Mouse (Mus musculus) midbrain, embryonic 15.5 days (tissue): ENCODE results near the gene Gal3st4. TPM values are rescaled to one million over a fixed set of nuclear protein-coding genes. Genes with fewer than 3 reads are reported as not detected.

Source experiments
- ATAC-seq: fragments of 200-750 bp; cut with Nextera tagmentation; replicated peaks from 2 replicates; pipeline ENCODE4 v1.8.0; 2017; ENCODE audit warnings: moderate TSS enrichment
- H3K27ac ChIP-seq: fragments of 300-500 bp; sonication (generic); 2 replicates; pipeline ENCODE4 v1.5.1; 2015; ENCODE audit warnings: mild to moderate bottlenecking, inconsistent platforms
- H3K27me3 ChIP-seq: fragments of 300-500 bp; sonication (generic); replicated peaks from 2 replicates; pipeline ENCODE4 v1.6.1; 2015; ENCODE audit warnings: inconsistent platforms
- H3K36me3 ChIP-seq: fragments of 300-500 bp; sonication (generic); replicated peaks from 2 replicates; pipeline ENCODE4 v1.6.1; 2015; ENCODE audit warnings: inconsistent platforms
- H3K4me1 ChIP-seq: fragments of 300-500 bp; sonication (generic); 2 replicates; pipeline ENCODE4 v1.6.1; 2015; ENCODE audit warnings: inconsistent platforms
- H3K4me2 ChIP-seq: fragments of 300-500 bp; sonication (generic); 2 replicates; pipeline ENCODE4 v1.6.1; 2015; ENCODE audit warnings: inconsistent platforms, mild to moderate bottlenecking, moderate library complexity
- H3K4me3 ChIP-seq: fragments of 300-500 bp; sonication (generic); 2 replicates; pipeline ENCODE4 v1.5.1; 2015; ENCODE audit warnings: mild to moderate bottlenecking, inconsistent platforms
- H3K9ac ChIP-seq: fragments of 300-500 bp; sonication (generic); 2 replicates; pipeline ENCODE4 v1.6.1; 2015; ENCODE audit warnings: mild to moderate bottlenecking, inconsistent platforms
- H3K9me3 ChIP-seq: fragments of 300-500 bp; sonication (generic); 2 replicates; pipeline ENCODE4 v1.6.1; 2016; ENCODE audit warnings: inconsistent platforms
- WGBS: fragments of 180-500 bp; shearing (Covaris S2); methylation state at CpG from one replicate; pipeline ENCODE4 v1.1.7; 2015; ENCODE audit warnings: mixed read lengths; 5-methylcytosine and 5-hydroxymethylcytosine counted together
- polyA plus RNA-seq: library from polyadenylated mRNA; unstranded; fragments of >200 nt; fragmentation: Nextera tagmentation; extraction: Ambion mirVana; gene quantifications from 2 replicates; pipeline ENCODE4 v1.2.1, GENCODE M21; 2015

Gene Gal3st4
- polyA plus RNA-seq, 1 experiment from 2014 or later, result 2.1 TPM

- ATAC-seq, result no peak
- H3K27ac ChIP-seq, result peak overlapping the region; percentile 30; the same call in 1 of the 2 replicates
- H3K27me3 ChIP-seq, result no peaks in the 10 kb centered on the region
- H3K4me3 ChIP-seq, result peak overlapping the region; percentile 37
- H3K4me1 ChIP-seq, result peaks cover 59% of the 10 kb centered on the region
- peak overlapping the region; percentile 53 for H3K4me2 ChIP-seq
- H3K9me3 ChIP-seq, result no peaks in the 10 kb centered on the region
- WGBS, result 7% methylated on average over 41 of the region's 41 CpGs
- peak overlapping the region; percentile 50 for H3K9ac ChIP-seq
- peaks cover 3% of the 10 kb centered on the region; the same call in 1 of the 2 replicates for H3K36me3 ChIP-seq
Observed at GRCm38 (mm10) chr5:138275216-138276050, 2.8 kb upstream of the Gal3st4 start.

DNA sequence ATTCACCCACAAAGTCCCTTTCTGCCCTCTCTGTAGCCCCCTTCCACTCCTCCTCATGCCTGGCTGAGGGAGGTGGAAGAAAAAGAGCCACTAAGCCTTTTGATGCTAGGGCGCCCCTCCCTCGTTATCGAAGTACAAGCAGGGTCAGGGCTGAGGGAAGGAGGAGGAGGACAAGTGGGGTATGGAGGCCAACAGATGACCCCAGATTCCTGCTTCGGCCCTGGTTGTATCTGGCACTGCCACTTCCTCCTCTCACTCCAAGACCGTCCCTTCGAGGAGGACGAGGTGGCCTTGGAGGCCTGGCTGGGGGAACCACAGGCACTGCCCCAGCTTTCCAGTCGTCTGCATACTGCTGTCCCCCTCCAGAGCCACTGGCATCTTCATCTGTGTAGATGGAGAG is 1.5 kb upstream of the Gal3st4 start:
- Histone ChIP-seq H3K27ac (no peak overlapping the region), H3K4me2 (no peak overlapping the region), H3K27me3 (no peaks in the 10 kb centered on the region), H3K4me3 (no peak overlapping the region), H3K36me3 (peaks cover 3% of the 10 kb centered on the region; the same call in 1 of the 2 replicates), H3K9me3 (no peaks in the 10 kb centered on the region), H3K9ac (no peak overlapping the region), H3K4me1 (peaks cover 59% of the 10 kb centered on the region)
- WGBS, result 59% methylated on average over 8 of the region's 8 CpGs
- ATAC-seq, result no peak

GRCm38 (mm10) chr5:138271232-138271631 is 1.4 kb downstream of the Gal3st4 start:
- Histone ChIP-seq H3K27ac (no peak overlapping the region), H3K9me3 (no peaks in the 10 kb centered on the region), H3K36me3 (no peaks in the 10 kb centered on the region), H3K9ac (no peak overlapping the region), H3K4me3 (no peak overlapping the region), H3K27me3 (no peaks in the 10 kb centered on the region), H3K4me1 (peaks cover 31% of the 10 kb centered on the region), H3K4me2 (no peak overlapping the region)
- ATAC-seq, result no peak
- WGBS, result 45% methylated on average over 3 of the region's 3 CpGs

GRCm38 (mm10) chr5:138268980-138269379 is 3.7 kb downstream of the Gal3st4 start:
- Histone ChIP-seq H3K4me2 (no peak overlapping the region), H3K9me3 (no peaks in the 10 kb centered on the region), H3K9ac (no peak overlapping the region), H3K27ac (no peak overlapping the region), H3K36me3 (no peaks in the 10 kb centered on the region), H3K4me3 (no peak overlapping the region), H3K27me3 (no peaks in the 10 kb centered on the region), H3K4me1 (peaks cover 24% of the 10 kb centered on the region)
- 90% methylated on average over 4 of the region's 4 CpGs for WGBS
- ATAC-seq, result no peak

- Histone ChIP-seq H3K9ac (no peak overlapping the region), H3K27ac (no peak overlapping the region), H3K4me2 (no peak overlapping the region), H3K27me3 (no peaks in the 10 kb centered on the region), H3K4me3 (no peak overlapping the region), H3K9me3 (no peaks in the 10 kb centered on the region), H3K4me1 (peaks cover 24% of the 10 kb centered on the region), H3K36me3 (no peaks in the 10 kb centered on the region)
- WGBS, result 93% methylated on average over 3 of the region's 3 CpGs
- no peak for ATAC-seq
Observed at GRCm38 (mm10) chr5:138267114-138267513, 5.5 kb downstream of the Gal3st4 start.

- Histone ChIP-seq H3K36me3 (peaks cover 10% of the 10 kb centered on the region), H3K27me3 (no peaks in the 10 kb centered on the region), H3K9me3 (no peaks in the 10 kb centered on the region), H3K9ac (no peak overlapping the region), H3K27ac (no peak overlapping the region), H3K4me3 (no peak overlapping the region), H3K4me2 (no peak overlapping the region), H3K4me1 (peaks cover 27% of the 10 kb centered on the region)
- no peak for ATAC-seq
- 96% methylated on average over 4 of the region's 4 CpGs for WGBS
Observed at GRCm38 (mm10) chr5:138265712-138266111, 6.9 kb downstream of the Gal3st4 start.

- Histone ChIP-seq H3K4me2 (peak overlapping the region; percentile 67), H3K36me3 (peaks cover 15% of the 10 kb centered on the region), H3K4me3 (peak overlapping the region; percentile 82), H3K27me3 (no peaks in the 10 kb centered on the region), H3K9ac (peak overlapping the region; percentile 86), H3K9me3 (no peaks in the 10 kb centered on the region), H3K27ac (peak overlapping the region; percentile 82), H3K4me1 (peaks cover 27% of the 10 kb centered on the region)
- ATAC-seq, result no peak
- WGBS, result 18% methylated on average over 6 of the region's 6 CpGs
Observed at GRCm38 (mm10) chr5:138264207-138264578, 8.4 kb downstream of the Gal3st4 start.

- Histone ChIP-seq H3K9me3 (no peaks in the 10 kb centered on the region), H3K4me3 (peak within 1 kb of the TSS; percentile 82), H3K4me1 (peaks cover 27% of the 10 kb centered on the region), H3K27ac (peak within 1 kb of the TSS; percentile 82), H3K27me3 (no peaks in the 10 kb centered on the region), H3K9ac (peak within 1 kb of the TSS; percentile 86), H3K4me2 (peak within 1 kb of the TSS; percentile 67), H3K36me3 (peaks cover 16% of the 10 kb centered on the region)
- peak; percentile 94 for ATAC-seq
- WGBS, result under 1% methylated on average over 61 of the region's 71 CpGs
Observed at GRCm38 (mm10) chr5:138263260-138264206, 9.1 kb downstream of the Gal3st4 start, which contains the start of gene BC037034. TSS of gene BC037034 (minus strand) at chr5:138264033.

DNA sequence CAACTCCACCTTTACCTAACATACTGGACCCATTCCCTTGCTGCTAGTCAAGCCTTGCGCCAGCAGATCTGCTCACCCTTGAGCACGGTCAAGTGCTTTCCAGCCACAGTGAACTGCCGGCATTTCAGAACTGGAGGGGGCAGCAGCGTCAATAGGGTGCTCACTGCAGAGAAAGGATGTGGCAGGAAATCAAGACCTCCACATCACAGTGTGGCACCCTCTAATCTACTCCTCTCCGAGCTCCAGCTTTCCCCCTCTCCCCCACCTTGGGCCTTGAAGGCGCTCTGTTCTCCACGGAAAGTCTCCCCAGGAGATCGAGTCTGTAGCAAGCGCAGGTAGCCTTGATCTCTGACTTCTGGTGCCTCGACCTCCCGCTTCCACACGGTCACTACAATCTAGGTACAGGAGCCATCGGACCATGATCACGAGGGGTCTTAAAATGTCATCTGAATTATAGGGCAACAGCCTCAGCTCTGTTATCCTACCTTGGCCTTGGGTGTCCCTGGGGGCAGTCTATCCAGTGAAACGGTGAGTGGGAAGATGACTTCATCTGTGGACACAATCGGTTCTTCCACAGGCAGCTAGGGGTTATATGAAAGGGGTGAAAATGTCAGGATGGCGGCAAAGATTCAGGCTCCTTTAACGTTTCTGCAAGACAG is 9.9 kb downstream of the Gal3st4 start:
- 0 out of 2 replicates have a peak overlapping the region, but pooled peaks have one; percentile 14 for H3K27ac ChIP-seq
- peaks cover 27% of the 10 kb centered on the region for H3K4me1 ChIP-seq
- H3K36me3 ChIP-seq, result peaks cover 21% of the 10 kb centered on the region
- 67% methylated on average over 18 of the region's 18 CpGs for WGBS
- H3K9me3 ChIP-seq, result no peaks in the 10 kb centered on the region
- H3K9ac ChIP-seq, result peak overlapping the region; percentile 86
- peak overlapping the region; percentile 82 for H3K4me3 ChIP-seq
- peak overlapping the region; percentile 67 for H3K4me2 ChIP-seq
- ATAC-seq, result peak; percentile 3; the same call in 1 of the 2 replicates
- no peaks in the 10 kb centered on the region for H3K27me3 ChIP-seq

DNA sequence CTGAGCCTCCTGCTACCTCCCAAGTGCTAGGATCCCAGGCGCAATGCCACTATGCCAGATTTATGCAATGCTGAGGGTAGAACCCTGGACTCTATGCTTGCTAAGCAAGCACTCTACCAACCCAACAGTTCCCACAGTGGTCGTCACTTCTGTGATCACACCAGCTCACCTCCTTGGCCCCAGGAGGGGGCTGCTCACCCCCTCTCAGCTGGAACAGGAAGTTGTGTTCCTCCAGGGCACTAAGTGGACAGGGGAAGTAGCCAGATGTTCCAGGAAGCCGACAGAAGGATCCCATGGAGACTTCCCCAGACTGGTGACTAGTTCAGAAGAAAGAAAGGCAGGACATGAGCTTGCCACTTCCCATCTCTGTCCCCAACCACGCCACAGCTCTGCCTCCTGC is 10.6 kb downstream of the Gal3st4 start:
- WGBS, result 92% methylated on average over 4 of the region's 4 CpGs
- H3K9ac ChIP-seq, result no peak overlapping the region
- H3K4me1 ChIP-seq, result peaks cover 27% of the 10 kb centered on the region
- peak overlapping the region; percentile 67 for H3K4me2 ChIP-seq
- no peak for ATAC-seq
- H3K27me3 ChIP-seq, result no peaks in the 10 kb centered on the region
- H3K9me3 ChIP-seq, result no peaks in the 10 kb centered on the region
- peaks cover 21% of the 10 kb centered on the region for H3K36me3 ChIP-seq
- H3K4me3 ChIP-seq, result no peak overlapping the region
- 0 out of 2 replicates have a peak overlapping the region, but pooled peaks have one; percentile 14 for H3K27ac ChIP-seq

DNA sequence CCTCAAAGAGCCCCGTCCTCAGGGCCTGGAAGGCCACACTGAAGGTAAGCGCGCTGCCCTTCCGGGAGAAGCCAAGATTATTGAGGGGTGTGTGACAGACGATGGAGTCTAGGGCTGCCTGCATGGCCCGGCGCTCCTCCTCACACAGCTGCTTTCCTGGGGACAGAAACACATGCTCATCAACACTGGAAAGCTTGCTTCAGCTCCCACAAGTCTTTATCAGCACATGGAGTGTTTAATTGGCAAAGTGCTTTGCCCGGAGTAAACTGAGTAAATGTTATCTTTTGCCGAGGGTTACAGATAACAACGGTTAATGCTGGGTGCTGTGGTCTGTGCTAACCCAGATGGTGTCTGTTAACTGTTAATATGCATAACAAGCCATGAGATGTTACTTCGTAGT is 11.8 kb downstream of the Gal3st4 start:
- Histone ChIP-seq H3K4me3 (no peak overlapping the region), H3K36me3 (peaks cover 21% of the 10 kb centered on the region), H3K9me3 (no peaks in the 10 kb centered on the region), H3K4me1 (peaks cover 36% of the 10 kb centered on the region), H3K4me2 (no peak overlapping the region), H3K27ac (no peak overlapping the region), H3K9ac (no peak overlapping the region), H3K27me3 (no peaks in the 10 kb centered on the region)
- no peak for ATAC-seq
- 92% methylated on average over 11 of the region's 11 CpGs for WGBS

DNA sequence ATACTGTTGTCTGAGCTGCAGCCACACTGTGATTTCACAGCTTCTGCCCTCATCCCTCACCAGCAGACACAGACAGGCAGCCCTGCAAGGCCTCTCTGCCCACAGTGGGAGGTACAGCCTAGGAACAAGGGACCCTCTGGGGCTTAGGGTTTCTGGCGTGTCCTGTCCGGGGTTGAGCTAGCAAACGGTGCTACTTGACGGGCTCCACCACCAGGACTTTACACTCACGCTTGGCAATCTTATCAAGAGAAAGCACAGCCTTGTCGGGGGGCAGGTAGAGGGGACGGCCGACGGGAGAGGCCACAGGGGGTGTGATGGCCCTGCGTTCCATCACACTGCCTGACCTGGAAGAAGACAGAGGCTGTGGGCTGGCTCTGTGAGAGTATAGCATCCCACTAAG is 12.6 kb downstream of the Gal3st4 start:
- H3K4me3 ChIP-seq, result no peak overlapping the region
- ATAC-seq, result no peak
- peaks cover 34% of the 10 kb centered on the region for H3K4me1 ChIP-seq
- peaks cover 21% of the 10 kb centered on the region for H3K36me3 ChIP-seq
- H3K9ac ChIP-seq, result no peak overlapping the region
- H3K9me3 ChIP-seq, result no peaks in the 10 kb centered on the region
- H3K27me3 ChIP-seq, result no peaks in the 10 kb centered on the region
- WGBS, result 91% methylated on average over 10 of the region's 10 CpGs
- H3K27ac ChIP-seq, result no peak overlapping the region
- no peak overlapping the region for H3K4me2 ChIP-seq
